Mouse (Mus musculus) CH12.LX (cell line): ENCODE results near the gene Msh2.

Experiments
- CHD1 ChIP-seq: IDR thresholded peaks from 2 replicates; pipeline ENCODE4 v1.6.1; 2012; ENCODE audit warnings: low read depth, low read length, improper control_type of control experiment, inconsistent platforms
- CHD2 ChIP-seq: IDR thresholded peaks from 2 replicates; pipeline ENCODE4 v1.6.1; 2011; ENCODE audit warnings: low read length, improper control_type of control experiment
- JUN ChIP-seq: IDR thresholded peaks from 2 replicates; pipeline ENCODE4 v1.6.1; 2011; ENCODE audit warnings: low read depth, mild to moderate bottlenecking, low read length, improper control_type of control experiment, moderate library complexity; ENCODE audit not compliant: insufficient read depth
- JUND ChIP-seq: conservative IDR thresholded peaks from 2 replicates; pipeline ENCODE4 v1.6.1; 2011; ENCODE audit warnings: low read depth, low read length, improper control_type of control experiment
- KAT2A ChIP-seq: IDR thresholded peaks from 2 replicates; pipeline ENCODE4 v1.6.1; 2012; ENCODE audit warnings: low read length, improper control_type of control experiment, inconsistent platforms; ENCODE audit not compliant: insufficient replicate concordance
- MXI1 ChIP-seq: IDR thresholded peaks from 2 replicates; pipeline ENCODE4 v1.6.1; 2011; ENCODE audit warnings: mild to moderate bottlenecking, low read depth, low read length, improper control_type of control experiment
- POLR2A ChIP-seq: IDR thresholded peaks from 2 replicates; pipeline ENCODE4 v1.6.1; 2011; ENCODE audit warnings: low read depth, mild to moderate bottlenecking, improper control_type of control experiment, low read length
- POLR2AphosphoS2 ChIP-seq: IDR thresholded peaks from 2 replicates; pipeline ENCODE4 v1.6.1; 2011; ENCODE audit warnings: low read depth, low read length, improper control_type of control experiment
- SMC3 ChIP-seq: IDR thresholded peaks from 2 replicates; pipeline ENCODE4 v1.6.1; 2011; ENCODE audit warnings: low read depth, low read length, improper control_type of control experiment
- USF1 ChIP-seq: IDR thresholded peaks from 2 replicates; pipeline ENCODE4 v1.6.1; 2014; ENCODE audit warnings: low read depth, mild to moderate bottlenecking, inconsistent platforms, low read length, improper control_type of control experiment
- ZNF384 ChIP-seq: IDR thresholded peaks from 2 replicates; pipeline ENCODE4 v1.6.1; 2012; ENCODE audit warnings: low read depth, low read length, improper control_type of control experiment, inconsistent platforms

- TF ChIP-seq JUN (no peak), USF1 (no peak), MXI1 (no peak), KAT2A (no peak), POLR2A (no peak), JUND (no peak), CHD1 (no peak), POLR2AphosphoS2 (no peak), CHD2 (no peak), SMC3 (peak; percentile 70), ZNF384 (no peak)
These were observed 101.0 kb downstream of the Msh2 start for GRCm38 (mm10) chr17:87773175-87773574.
